Mouse (Mus musculus) lung, postnatal 10 days (tissue): Measurements from ENCODE around the gene Mlxip.

ENCODE experiments used
- DNase-seq: peaks from one replicate; pipeline ENCODE4 v3.0.0; 2021

Mlxip gene

DNA sequence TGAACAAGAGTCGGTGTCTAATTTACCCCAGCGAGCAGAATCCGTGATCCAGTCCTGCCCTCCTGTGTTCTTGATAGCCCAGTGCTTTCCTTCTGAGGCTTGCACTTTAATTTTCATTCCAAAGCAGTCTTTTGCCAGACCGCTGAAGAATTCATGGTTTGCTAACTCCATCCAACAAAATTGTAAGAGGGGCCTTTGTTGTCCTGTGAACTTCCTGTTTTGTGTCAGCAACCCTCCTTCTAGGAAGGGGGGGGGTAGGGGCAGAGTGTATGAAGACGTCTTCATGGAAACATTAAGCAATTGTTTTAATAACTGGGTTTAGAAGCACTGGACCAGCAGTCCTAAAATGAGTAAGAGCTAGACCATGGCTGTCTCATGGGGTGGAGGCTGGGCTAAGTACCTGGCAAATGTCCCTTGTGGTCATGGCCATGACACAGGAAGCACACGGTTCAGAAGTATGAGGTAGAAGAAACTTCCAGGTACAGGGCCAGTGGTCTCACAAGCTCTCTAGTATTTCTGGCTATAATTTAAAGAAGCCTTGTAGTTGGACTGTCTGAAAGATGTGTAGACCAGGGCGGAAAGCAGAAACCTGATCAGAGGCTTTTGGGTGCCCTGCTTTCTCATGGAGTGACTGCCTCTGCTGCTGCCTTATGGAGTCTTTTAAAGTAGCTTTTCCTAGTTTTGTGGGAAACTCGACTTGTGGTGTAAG, 41.6 kb downstream of the Mlxip start:
- DNase-seq = peak; percentile 72

DNA sequence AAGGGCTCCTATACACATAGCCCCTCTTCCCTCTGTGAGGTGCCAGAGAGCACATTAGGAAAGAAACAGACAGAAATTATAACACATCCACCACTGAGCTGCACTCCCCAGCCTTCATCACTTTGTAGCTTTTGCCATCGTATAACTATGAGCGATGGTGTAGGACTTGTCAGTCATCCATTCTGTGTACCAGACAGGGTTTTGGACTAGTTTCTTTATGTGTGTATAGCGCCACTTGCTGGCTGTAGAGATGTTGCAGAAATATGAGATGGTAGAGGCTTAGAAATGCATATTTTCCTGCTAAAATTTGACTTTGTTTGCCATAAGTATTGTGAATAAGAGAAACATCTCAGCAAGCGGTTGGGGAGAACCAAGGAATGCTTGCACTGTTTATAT, 42.2 kb downstream of the Mlxip start:
- DNase-seq = peak; percentile 74

GRCm38 (mm10) chr5:123438381-123438780, 43.8 kb downstream of the Mlxip start:
- DNase-seq = peak; percentile 19

GRCm38 (mm10) chr5:123439312-123439711, 44.7 kb downstream of the Mlxip start:
- DNase-seq = no peak

DNA sequence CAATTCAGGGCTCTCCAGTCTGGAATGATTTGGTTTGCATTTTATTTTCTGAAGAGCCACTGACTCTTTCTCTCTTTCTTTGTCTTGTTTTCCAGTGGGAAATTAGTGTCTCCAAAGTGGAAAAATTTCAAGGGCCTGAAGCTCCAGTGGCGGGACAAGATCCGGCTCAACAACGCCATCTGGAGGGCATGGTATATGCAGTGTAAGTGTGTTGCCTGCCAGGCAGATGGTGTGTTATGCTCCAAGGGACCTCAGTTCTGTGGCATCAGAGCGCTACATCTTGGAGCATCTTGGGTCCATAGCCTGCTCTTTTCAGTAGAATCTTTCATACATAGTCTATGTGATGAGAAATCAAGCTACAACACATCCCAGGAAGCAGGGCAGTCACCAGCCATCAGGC, 45.3 kb downstream of the Mlxip start:
- DNase-seq = peak; percentile 37

- DNase-seq = no peak
Observed at GRCm38 (mm10) chr5:123440664-123441063, 46.1 kb downstream of the Mlxip start.

GRCm38 (mm10) chr5:123442283-123442682, 47.7 kb downstream of the Mlxip start:
- DNase-seq = no peak

DNA sequence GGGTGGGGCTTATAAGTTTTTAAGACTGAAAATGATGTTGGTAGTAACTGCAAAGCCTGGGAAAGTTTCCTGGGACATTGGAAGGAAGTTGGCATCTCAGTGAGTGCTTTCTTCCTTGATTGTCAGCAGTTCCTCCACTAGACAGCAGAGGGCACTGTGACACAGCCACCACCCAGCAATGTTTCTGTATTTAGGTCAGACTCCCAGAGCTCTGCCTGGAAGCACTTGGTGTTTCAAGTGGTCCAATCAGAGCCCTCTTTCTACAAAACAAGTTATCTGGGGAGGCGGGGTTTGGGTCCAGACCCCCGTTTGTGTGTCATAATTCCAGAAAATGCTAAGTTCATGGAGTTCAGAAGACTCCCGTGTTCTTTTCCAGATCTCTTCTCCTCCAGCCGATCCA, 49.5 kb downstream of the Mlxip start:
- peak; percentile 81 for DNase-seq

- no peak for DNase-seq
Observed at GRCm38 (mm10) chr5:123444849-123445334, 50.3 kb downstream of the Mlxip start.

GRCm38 (mm10) chr5:123451886-123452285, 57.3 kb downstream of the Mlxip start:
- DNase-seq = no peak

- no peak for DNase-seq
Observed at GRCm38 (mm10) chr5:123461420-123461819, 66.8 kb downstream of the Mlxip start.

DNA sequence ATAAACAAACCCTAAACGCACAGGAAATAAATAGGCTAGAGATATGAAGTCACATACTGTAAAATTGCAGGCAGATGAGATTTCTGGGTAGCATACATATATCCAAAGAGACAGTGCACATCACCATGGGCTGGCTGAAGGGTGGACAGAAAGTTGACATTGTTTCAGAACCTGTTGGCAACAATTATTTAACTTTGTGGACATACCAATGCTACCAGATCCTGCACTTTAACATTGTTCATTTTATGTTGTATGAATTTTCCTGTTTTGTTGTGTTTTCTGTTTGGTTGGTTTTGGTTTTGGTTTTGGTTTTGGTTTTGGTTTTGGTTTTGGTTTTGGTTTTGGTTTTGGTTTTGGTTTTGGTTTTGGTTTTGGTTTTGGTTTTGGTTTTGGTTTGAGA, 70.0 kb downstream of the Mlxip start:
- DNase-seq = no peak

DNA sequence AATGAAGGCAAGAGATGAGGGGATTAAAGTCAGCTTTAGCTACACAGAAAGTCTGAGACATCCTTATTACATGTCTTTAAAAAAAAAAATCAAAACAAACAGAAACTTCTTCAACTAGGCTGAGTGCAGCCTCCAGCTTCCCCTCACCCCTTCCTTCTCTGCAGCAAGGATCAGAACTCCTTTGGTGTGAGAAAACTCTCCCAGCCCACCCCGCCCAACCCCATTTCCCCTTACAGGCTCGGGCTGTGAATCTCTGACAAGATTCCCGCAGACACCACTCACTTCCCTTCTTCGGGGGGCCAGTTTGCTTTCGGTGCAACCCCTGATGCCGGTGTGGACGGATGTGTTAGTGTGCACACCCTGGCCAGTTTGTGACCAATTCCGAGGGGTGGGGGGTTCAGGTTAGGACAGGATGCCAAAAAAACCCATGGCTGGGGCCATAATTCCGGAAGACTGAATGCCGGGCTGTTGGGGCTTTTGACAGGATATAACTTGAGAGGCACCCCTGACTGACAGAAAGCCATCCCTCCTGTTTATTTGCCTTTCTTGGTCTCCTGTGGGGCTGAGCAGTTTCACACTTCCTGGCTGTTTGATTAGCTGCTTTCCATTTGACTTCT, 76.3 kb downstream of the Mlxip start:
- DNase-seq = no peak

DNA sequence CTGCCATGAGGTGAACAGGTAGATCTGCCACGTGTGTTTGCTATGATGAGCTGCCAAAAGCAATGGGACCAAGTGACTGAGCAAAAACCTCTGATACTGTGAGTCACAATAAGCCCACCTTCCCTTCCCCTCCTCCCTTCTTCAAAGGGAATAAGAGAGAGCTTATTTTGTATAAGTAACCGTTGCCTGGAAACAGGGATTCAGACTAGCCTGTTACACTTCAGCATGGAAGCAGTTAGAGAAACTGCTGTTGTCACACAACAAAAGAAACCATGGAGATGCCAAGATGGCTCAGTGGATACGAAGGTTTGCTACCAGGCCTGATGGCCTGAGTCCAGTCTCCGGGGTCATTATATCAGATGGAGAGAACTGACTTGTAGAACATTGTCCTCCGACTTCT, 79.2 kb downstream of the Mlxip start:
- no peak for DNase-seq

DNA sequence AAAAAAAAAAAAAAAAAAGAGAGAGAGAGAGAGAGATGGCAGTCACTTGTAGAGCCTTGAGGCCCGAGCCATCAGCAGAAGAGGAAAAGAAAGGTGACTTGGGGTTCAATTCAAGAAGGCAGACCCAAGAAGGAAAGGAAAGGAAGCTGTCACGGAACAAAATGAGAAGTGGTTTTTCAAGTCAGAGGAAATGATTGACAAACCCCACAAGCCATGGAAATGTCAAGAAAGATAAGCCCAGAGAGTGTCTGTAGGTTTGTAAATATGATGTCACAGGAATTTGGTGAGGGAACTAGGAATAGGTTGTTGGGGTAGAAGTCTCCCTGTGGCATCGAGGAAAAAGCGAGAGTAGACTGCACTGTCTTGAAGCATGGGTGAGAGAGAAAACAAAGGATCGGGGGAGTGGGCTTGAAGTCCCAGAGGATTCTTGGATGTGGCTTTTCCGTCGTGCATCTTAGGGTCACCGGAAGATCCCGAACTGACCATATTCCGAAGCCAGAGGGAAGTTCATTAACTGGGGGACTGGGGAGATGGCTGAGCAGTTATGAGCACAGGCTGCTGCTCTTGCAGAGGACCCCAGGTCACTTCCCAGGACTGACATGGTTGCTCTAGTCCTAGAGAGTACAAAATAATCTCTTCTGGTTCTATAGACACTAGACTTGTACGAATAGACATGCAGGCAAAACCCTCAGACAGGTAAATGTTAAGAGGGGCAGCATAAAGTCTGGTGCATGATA, 93.2 kb downstream of the Mlxip start:
- no peak for DNase-seq

DNA sequence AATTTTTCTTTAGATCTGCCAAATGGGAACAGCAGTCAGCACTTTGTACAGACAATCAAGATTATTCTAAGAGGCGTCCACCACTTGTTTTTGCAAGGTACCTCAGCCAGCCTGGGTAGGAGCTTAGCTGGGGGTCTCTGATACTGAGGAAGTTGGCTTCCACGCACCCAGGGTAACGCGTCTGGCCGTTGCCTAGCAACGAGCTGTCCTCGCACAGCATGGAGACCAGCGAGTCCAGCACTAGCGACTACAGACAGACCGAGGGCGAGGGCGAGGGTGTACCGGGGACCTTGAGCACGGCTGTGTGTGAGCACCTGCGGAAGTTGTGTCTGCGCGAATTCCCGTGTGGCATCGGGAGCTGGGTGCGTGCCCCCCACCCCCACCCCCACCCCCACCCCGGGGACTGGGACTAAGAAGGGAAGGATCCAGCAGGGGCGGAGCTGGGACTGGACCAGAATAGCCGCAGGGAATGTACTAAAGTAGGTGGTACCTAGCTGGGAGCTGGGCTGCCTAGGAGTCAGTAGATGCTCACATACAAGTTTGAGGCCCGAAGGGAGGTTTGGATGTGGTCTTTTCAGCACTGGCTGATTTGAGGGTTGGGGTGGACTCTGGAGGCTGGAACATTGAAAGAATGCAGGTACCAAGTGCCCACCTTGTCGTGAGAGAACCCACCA, 94.7 kb downstream of the Mlxip start, which contains the start of the genes Lrrc43 and Il31:
Gene Lrrc43 (plus strand): TSS at position 194 of the 674 bp plus-strand sequence.
Gene Il31 (minus strand): TSS at position 378 of the 674 bp plus-strand sequence.
- DNase-seq = no peak

GRCm38 (mm10) chr5:123489935-123490334, 95.3 kb downstream of the Mlxip start:
- DNase-seq = no peak

DNA sequence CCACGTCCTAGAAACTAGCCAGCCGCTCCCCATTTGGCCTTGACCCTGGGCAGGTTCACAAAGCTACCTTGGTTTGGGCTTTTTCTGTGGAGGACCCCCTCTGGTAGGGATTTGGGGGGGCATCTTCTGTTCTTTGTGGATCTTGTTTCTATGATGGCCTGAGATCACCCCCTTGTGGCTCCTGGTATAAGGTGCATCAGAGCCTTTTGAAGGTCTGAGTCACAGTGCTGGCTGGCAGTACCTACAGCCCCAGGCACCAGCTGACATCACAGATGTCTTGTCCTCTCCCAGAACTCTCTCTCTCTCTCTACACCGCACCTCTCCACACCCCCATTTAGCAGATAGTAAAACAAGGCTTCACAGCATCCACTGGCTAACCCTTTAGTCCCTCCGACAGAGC, 105.1 kb downstream of the Mlxip start:
- peak; percentile 39 for DNase-seq

GRCm38 (mm10) chr5:123501973-123502372, 107.4 kb downstream of the Mlxip start:
- DNase-seq = no peak
